Mouse (Mus musculus): ENCODE data around the gene Farp2. TPM values are rescaled to one million over a fixed set of nuclear protein-coding genes. Genes with fewer than 3 reads are reported as not detected.

Gene Farp2
- total and polyA plus RNA-seq, 3 experiments = 0.89 to 2.1 (median 1.8) TPM

GRCm38 (mm10) chr1:93642692-93643091, 130.8 kb downstream of the Farp2 start:
- TF ChIP-seq SIN3A (IDR thresholded peaks at IDR 0.05; ENCODE audit: low read length) (no peak), MAX (IDR thresholded peaks at IDR 0.05; ENCODE audit: low read length) (no peak), RCOR1 (conservative IDR thresholded peaks at IDR 0.05; ENCODE audit: low read depth, low read length) (no peak), MEF2A (IDR thresholded peaks at IDR 0.05; ENCODE audit: borderline replicate concordance, low read depth, low read length) (no peak), ZKSCAN1 (IDR thresholded peaks at IDR 0.05; ENCODE audit: borderline replicate concordance, low read depth, low read length) (no peak), ELF1 (IDR thresholded peaks at IDR 0.05; ENCODE audit: low read depth, low read length) (no peak), KAT2A (IDR thresholded peaks at IDR 0.05; ENCODE audit: insufficient replicate concordance, low read length) (no peak), UBTF (IDR thresholded peaks at IDR 0.05; ENCODE audit: low read depth, low read length) (no peak), HCFC1 (IDR thresholded peaks at IDR 0.05; ENCODE audit: low read depth, low read length) (no peak), PAX5 (IDR thresholded peaks at IDR 0.05; ENCODE audit: low read length) (no peak), MAZ (IDR thresholded peaks at IDR 0.05; ENCODE audit: low read depth, low read length) (no peak), JUND (conservative IDR thresholded peaks at IDR 0.05; ENCODE audit: low read depth, low read length) (no peak), IRF4 (IDR thresholded peaks at IDR 0.05; ENCODE audit: low read depth, low read length) (no peak), BHLHE40 (IDR thresholded peaks at IDR 0.05; ENCODE audit: low read depth, low read length) (no peak), MYC (IDR thresholded peaks at IDR 0.05; ENCODE audit: low read depth, low read length) (no peak), NELFE (IDR thresholded peaks at IDR 0.05; ENCODE audit: low read depth, low read length) (no peak), ZC3H11A (IDR thresholded peaks at IDR 0.05; ENCODE audit: low read depth, low read length) (no peak), EP300 (IDR thresholded peaks at IDR 0.05; ENCODE audit: low read length) (no peak), JUN (IDR thresholded peaks at IDR 0.05; ENCODE audit: insufficient read depth, low read depth, low read length) (no peak)

GRCm38 (mm10) chr1:93649604-93650172, 137.8 kb downstream of the Farp2 start:
- in situ Hi-C loops (cut with MboI; ENCODE audit: low pct_ligation_motif_present, low pct_unique_long_range_greater_than_20kb, low sequenced_read_pairs) (no loop called here), dilution Hi-C loops (cut with MboI; ENCODE audit: extremely low pct_ligation_motif_present, extremely low pct_unique_long_range_greater_than_20kb, low sequenced_read_pairs) (no loop called here)
- Histone ChIP-seq H3K4me3 (replicated peaks in 1 of 3; ENCODE audit: low read depth in 2 of 3, low read length in 2 of 3, poor library complexity in 1 of 3) (no peak overlapping the region), H3K27me3 (replicated peaks) (peaks cover 4% of the 10 kb centered on the region), H3K4me2 (ENCODE audit: insufficient read depth, low read depth, poor library complexity, severe bottlenecking) (no peak overlapping the region), H3K36me3 (replicated peaks in 1 of 2; ENCODE audit: control insufficient read depth in 1 of 2, insufficient read depth in 1 of 2, low read length in 1 of 2) (no peaks in the 10 kb centered on the region), H3K79me2 (replicated peaks; ENCODE audit: control insufficient read depth, extremely low read depth, insufficient read depth, poor library complexity, severe bottlenecking) (no peaks in the 10 kb centered on the region), H3K4me1 (ENCODE audit: control insufficient read depth in 1 of 2, insufficient read depth in 2 of 2) (no peaks in the 10 kb centered on the region), H3K9me3 (replicated peaks; ENCODE audit: low read length) (no peaks in the 10 kb centered on the region), H3K27ac (ENCODE audit: insufficient read depth, low read depth) (no peak overlapping the region), H3K9ac (ENCODE audit: insufficient read depth, low read depth) (no peak overlapping the region)
- no peak for DNase-seq (ENCODE audit: extremely low read depth)
- TF ChIP-seq GABPA (IDR thresholded peaks at IDR 0.05; ENCODE audit: insufficient replicate concordance, low read depth, low read length) = no peak
- TF ChIP-seq SIN3A (IDR thresholded peaks at IDR 0.05; ENCODE audit: low read length) = no peak
- TF ChIP-seq TCF12 (IDR thresholded peaks at IDR 0.05; ENCODE audit: low read depth, low read length) = no peak
- TF ChIP-seq CHD1 (IDR thresholded peaks at IDR 0.05; ENCODE audit: low read depth, low read length) = no peak
- TF ChIP-seq USF1 (IDR thresholded peaks at IDR 0.05; ENCODE audit: low read depth, low read length) = no peak
- no peak for TF ChIP-seq CHD2 (IDR thresholded peaks at IDR 0.05; ENCODE audit: low read length)
- TF ChIP-seq TBP (conservative IDR thresholded peaks at IDR 0.05; ENCODE audit: low read depth, low read length) = no peak
- TF ChIP-seq RCOR1 (conservative IDR thresholded peaks at IDR 0.05; ENCODE audit: low read depth, low read length) = no peak
- no peak for TF ChIP-seq PAX5 (IDR thresholded peaks at IDR 0.05; ENCODE audit: low read length)
- no peak for TF ChIP-seq JUND (conservative IDR thresholded peaks at IDR 0.05; ENCODE audit: low read depth, low read length)
- no peak for TF ChIP-seq RAD21 (IDR thresholded peaks at IDR 0.05; ENCODE audit: low read depth, low read length)
- no peak for TF ChIP-seq IRF4 (IDR thresholded peaks at IDR 0.05; ENCODE audit: low read depth, low read length)
- no peak for TF ChIP-seq KAT2A (IDR thresholded peaks at IDR 0.05; ENCODE audit: insufficient replicate concordance, low read length)

More at GRCm38 (mm10) chr1:93642692-93643091, 130.8 kb downstream of the Farp2 start:
- Histone ChIP-seq H3K79me2 (replicated peaks; ENCODE audit: control insufficient read depth, extremely low read depth, insufficient read depth, poor library complexity, severe bottlenecking) (no peaks in the 10 kb centered on the region), H3K27ac (ENCODE audit: insufficient read depth, low read depth) (no peak overlapping the region), H3K36me3 (replicated peaks in 1 of 2; ENCODE audit: control insufficient read depth in 1 of 2, insufficient read depth in 1 of 2, low read length in 1 of 2) (no peaks in the 10 kb centered on the region), H3K9me3 (replicated peaks; ENCODE audit: low read length) (no peaks in the 10 kb centered on the region), H3K4me1 (ENCODE audit: control insufficient read depth in 1 of 2, insufficient read depth in 2 of 2) (no peaks in the 10 kb centered on the region), H3K27me3 (replicated peaks) (no peaks in the 10 kb centered on the region), H3K9ac (ENCODE audit: insufficient read depth, low read depth) (no peak overlapping the region), H3K4me2 (ENCODE audit: insufficient read depth, low read depth, poor library complexity, severe bottlenecking) (no peak overlapping the region), H3K4me3 (replicated peaks in 1 of 3; ENCODE audit: low read depth in 2 of 3, low read length in 2 of 3, poor library complexity in 1 of 3) (no peak overlapping the region)
- dilution Hi-C loops (cut with MboI; ENCODE audit: extremely low pct_ligation_motif_present, extremely low pct_unique_long_range_greater_than_20kb, low sequenced_read_pairs) (no loop called here), in situ Hi-C loops (cut with MboI; ENCODE audit: low pct_ligation_motif_present, low pct_unique_long_range_greater_than_20kb, low sequenced_read_pairs) (no loop called here)
- DNase-seq (ENCODE audit: extremely low read depth) = no peak

Measured in CH12.LX (cell line).